Mouse (Mus musculus): Measurements from ENCODE around the gene Scd1. TPM values are rescaled to one million over a fixed set of nuclear protein-coding genes. Genes with fewer than 3 reads are reported as not detected.
"Not testable (repeated sequence)": the region's sequence is repeated elsewhere in the genome, so short reads cannot be mapped to it uniquely, and the experiment has no call there.

Scd1 gene
- total RNA-seq, 2 experiments from 2014 or later = 26.1 to 33.2 TPM

- DNase-seq (ENCODE audit: low spot score in 2 of 2) = no peak
Observed at GRCm38 (mm10) chr19:44369371-44369770, 38.3 kb downstream of the Scd1 start.

- DNase-seq (ENCODE audit: low spot score in 2 of 2) = not testable (repeated sequence)
Observed at GRCm38 (mm10) chr19:44367076-44367475, 40.6 kb downstream of the Scd1 start.

- no peak for DNase-seq (ENCODE audit: low spot score in 2 of 2)
Observed at GRCm38 (mm10) chr19:44365733-44366132, 41.9 kb downstream of the Scd1 start.

GRCm38 (mm10) chr19:44364029-44364428, 43.6 kb downstream of the Scd1 start:
- no peak for DNase-seq (ENCODE audit: low spot score in 2 of 2)

- peak; percentile 27 to 38 for DNase-seq (ENCODE audit: low spot score in 2 of 2)
Observed at GRCm38 (mm10) chr19:44363529-44363928, 44.1 kb downstream of the Scd1 start.

GRCm38 (mm10) chr19:44358700-44359099, 49.0 kb downstream of the Scd1 start:
- no peak for DNase-seq (ENCODE audit: low spot score in 2 of 2)

- DNase-seq (ENCODE audit: low spot score in 2 of 2) = no peak
Observed at GRCm38 (mm10) chr19:44351756-44352155, 55.9 kb downstream of the Scd1 start.

GRCm38 (mm10) chr19:44349689-44350088, 58.0 kb downstream of the Scd1 start:
- DNase-seq (ENCODE audit: low spot score in 2 of 2) = no peak

Other genes with a start within 250 kb of the Scd1 start
- gene Pkd2l1, start 215.4 kb downstream of the Scd1 start, total RNA-seq (2021) = not detected
- not detected for gene Scd3, start 204.6 kb downstream of the Scd1 start, total RNA-seq (2021)
- gene Scd2, start 114.2 kb downstream of the Scd1 start, total RNA-seq (2021) = 10 to 100 TPM; 81.6 to 87.3 TPM
- under 1 TPM; 0.62 to 0.71 TPM for gene Scd4, start 74.8 kb downstream of the Scd1 start, total RNA-seq (2021)
- not detected for gene Wnt8b, start 85.6 kb upstream of the Scd1 start, total RNA-seq (2021)
- gene Sec31b, start 138.0 kb upstream of the Scd1 start, total RNA-seq (2021) = 1 to 10 TPM; 3.1 to 3.3 TPM
- not detected for gene Gm20538, start 145.0 kb upstream of the Scd1 start, total RNA-seq (2021)
- gene Ndufb8, start 147.6 kb upstream of the Scd1 start, total RNA-seq (2021) = 100 to 1,000 TPM; 534 to 566 TPM
- 100 to 1,000 TPM; 110 to 121 TPM for gene Hif1an, start 155.0 kb upstream of the Scd1 start, total RNA-seq (2021)